Mouse (Mus musculus) lung, postnatal 0 days (tissue): ENCODE measurements around the gene Ccdc158. TPM values are rescaled to one million over a fixed set of nuclear protein-coding genes. Genes with fewer than 3 reads are reported as not detected.

Experiments
- ATAC-seq: fragments of 200-750 bp; cut with Nextera tagmentation; 2 replicates; pipeline ENCODE4 v1.8.0; 2017; ENCODE audit warnings: moderate library complexity
- DNase-seq: peaks from one replicate; pipeline ENCODE4 v3.0.0-alpha.2; 2016; ENCODE audit warnings: low spot score
- H3K27ac ChIP-seq: fragments of 300-500 bp; sonication (generic); 2 replicates; pipeline ENCODE4 v1.5.1; 2014; ENCODE audit warnings: antibody characterized with exemption, mild to moderate bottlenecking, low read length, mixed read lengths
- H3K27me3 ChIP-seq: fragments of 300-500 bp; sonication (generic); replicated peaks from 2 replicates; pipeline ENCODE4 v1.6.1; 2014; ENCODE audit warnings: low read length, mixed read lengths; ENCODE audit not compliant: insufficient read depth
- H3K36me3 ChIP-seq: fragments of 300-500 bp; sonication (generic); 2 replicates; pipeline ENCODE4 v1.6.1; 2014; ENCODE audit warnings: low read length, mixed read lengths; ENCODE audit not compliant: insufficient read depth
- H3K4me1 ChIP-seq: fragments of 300-500 bp; sonication (generic); 2 replicates; pipeline ENCODE4 v1.6.1; 2014; ENCODE audit warnings: antibody characterized with exemption, low read depth, low read length, mixed read lengths; ENCODE audit not compliant: insufficient read depth
- H3K4me2 ChIP-seq: fragments of 300-500 bp; sonication (generic); replicated peaks from 2 replicates; pipeline ENCODE4 v1.6.1; 2014; ENCODE audit warnings: low read depth, mild to moderate bottlenecking, low read length, moderate library complexity, mixed read lengths
- H3K4me3 ChIP-seq: fragments of 300-500 bp; sonication (generic); 2 replicates; pipeline ENCODE4 v1.5.1; 2014; ENCODE audit warnings: low read depth, low read length
- H3K9ac ChIP-seq: fragments of 300-500 bp; sonication (generic); replicated peaks from 2 replicates; pipeline ENCODE4 v1.6.1; 2014; ENCODE audit warnings: low read depth, mild to moderate bottlenecking
- H3K9me3 ChIP-seq: fragments of 300-500 bp; sonication (generic); 2 replicates; pipeline ENCODE4 v1.6.1; 2016; ENCODE audit warnings: low read length, mixed read lengths
- CTCF ChIP-seq: IDR thresholded peaks from 2 replicates; pipeline ENCODE4 v1.5.1; 2016; ENCODE audit warnings: antibody characterized with exemption, mild to moderate bottlenecking
- EP300 ChIP-seq: IDR thresholded peaks from 2 replicates; pipeline ENCODE4 v1.6.1; 2016; ENCODE audit warnings: antibody characterized with exemption, mild to moderate bottlenecking, control low read depth
- WGBS: fragments of 180-500 bp; shearing (Covaris S2); extraction: QIAGEN DNeasy Blood & Tissue Kit; methylation state at CpG from one replicate; pipeline ENCODE4 v1.1.7; 2014; 5-methylcytosine and 5-hydroxymethylcytosine counted together
- polyA plus RNA-seq: library from polyadenylated mRNA; unstranded; fragments of >200 nt; fragmentation: Nextera tagmentation; extraction: Ambion mirVana; gene quantifications from 2 replicates; pipeline ENCODE4 v1.2.1, GENCODE M21; 2015

Ccdc158 gene
- polyA plus RNA-seq: 1.1 and 1.6 TPM in 2 replicates

DNA sequence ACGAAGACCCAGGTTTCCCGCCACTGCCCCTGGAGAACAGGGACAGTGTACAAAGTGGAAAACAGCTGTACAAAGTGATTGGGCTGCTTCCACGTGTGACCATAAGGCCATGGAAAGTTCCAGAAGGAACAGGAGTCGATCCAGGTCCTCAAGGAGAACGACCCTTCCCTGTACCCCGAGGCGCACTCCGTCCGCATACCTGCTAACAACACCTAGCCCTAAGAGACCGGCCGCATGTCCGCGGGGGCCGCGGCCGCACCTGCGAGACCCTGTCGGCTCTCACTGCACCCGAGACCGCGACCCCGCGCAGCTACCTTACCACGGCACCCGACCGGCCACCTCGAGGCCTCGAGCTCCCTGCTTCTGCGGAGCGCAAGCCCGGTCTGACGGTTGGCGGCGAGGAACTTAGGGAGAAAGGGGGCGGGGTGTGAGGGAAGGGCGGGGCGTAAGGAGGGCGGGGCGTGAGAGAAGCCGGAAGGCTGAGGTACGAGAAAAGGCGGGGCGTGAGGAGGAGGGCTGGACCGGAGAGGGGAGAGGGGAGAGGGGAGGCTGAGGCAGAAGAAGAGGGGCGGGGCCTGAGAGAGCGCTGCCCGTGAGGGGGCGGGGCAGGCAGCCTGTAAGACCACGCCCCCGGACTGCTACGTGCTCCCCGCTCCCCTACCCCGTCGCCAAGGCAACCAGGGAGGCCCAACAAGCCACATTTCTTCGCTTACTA is at the start of gene Ccdc158:
Gene Ccdc158, minus strand, starts transcription at position 413 of the 715 bp plus-strand sequence.
- Histone ChIP-seq H3K4me1 (peaks cover 10% of the 10 kb centered on the region; the same call in 1 of the 2 replicates), H3K27me3 (no peaks in the 10 kb centered on the region), H3K36me3 (no peaks in the 10 kb centered on the region), H3K27ac (peak within 1 kb of the TSS; percentile 20; the same call in 1 of the 2 replicates), H3K4me2 (peak within 1 kb of the TSS; percentile 64), H3K4me3 (peak within 1 kb of the TSS; percentile 31), H3K9ac (no peak within 1 kb of the TSS), H3K9me3 (no peaks in the 10 kb centered on the region)
- WGBS: 15% methylated on average over 43 of the region's 55 CpGs
- ATAC-seq (peak; percentile 88), DNase-seq (peak; percentile 97)
- no peak for TF ChIP-seq CTCF
- TF ChIP-seq EP300: no peak

DNA sequence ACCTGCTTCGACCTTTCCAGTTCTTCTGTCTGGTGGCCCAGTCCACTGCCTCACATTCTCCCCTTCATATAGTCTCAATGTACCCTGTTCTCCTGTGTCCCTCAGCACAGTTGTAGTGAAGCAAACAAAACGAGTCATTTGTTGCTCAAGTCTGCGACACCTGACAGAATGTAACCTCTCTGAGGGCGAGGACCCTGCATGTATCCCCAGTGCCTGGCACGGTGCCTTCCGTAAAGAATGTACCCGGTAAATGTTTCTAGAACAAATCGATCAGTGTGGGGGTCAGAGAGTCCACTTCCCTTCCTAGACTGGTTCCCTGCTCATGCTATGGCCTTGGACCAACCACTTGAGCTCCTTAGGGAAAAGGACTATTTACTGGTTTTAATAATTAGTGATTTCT is 46.5 kb upstream of the Ccdc158 start:
- no peak overlapping the region for H3K4me2 ChIP-seq
- H3K27me3 ChIP-seq: no peaks in the 10 kb centered on the region
- no peak for ATAC-seq
- TF ChIP-seq CTCF (no peak), EP300 (no peak)
- no peak overlapping the region for H3K27ac ChIP-seq
- no peaks in the 10 kb centered on the region; the same call in 1 of the 2 replicates for H3K4me1 ChIP-seq
- no peak overlapping the region for H3K4me3 ChIP-seq
- H3K9me3 ChIP-seq: no peaks in the 10 kb centered on the region
- 87% methylated on average over 8 of the region's 8 CpGs for WGBS
- DNase-seq: no peak
- H3K9ac ChIP-seq: no peak overlapping the region
- no peaks in the 10 kb centered on the region for H3K36me3 ChIP-seq

DNA sequence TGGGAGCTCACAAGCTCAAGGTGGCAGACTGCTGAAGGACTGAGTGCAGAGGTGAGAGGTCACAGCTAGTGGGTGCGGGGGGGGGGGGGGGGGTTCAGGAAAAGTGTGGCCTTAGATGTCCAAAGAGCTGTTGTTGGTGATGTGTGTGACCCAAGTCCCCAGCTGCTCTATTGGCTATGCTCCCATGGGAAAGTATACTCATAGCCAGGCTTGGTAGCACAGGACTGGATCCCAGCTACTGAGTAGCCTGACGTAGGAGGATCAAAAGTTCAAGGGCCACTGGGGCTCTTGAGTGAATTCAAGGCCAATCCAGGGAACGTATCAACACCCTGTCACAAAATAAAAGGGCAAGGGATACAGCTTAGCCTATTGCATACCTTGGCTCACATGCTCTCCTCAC is 43.8 kb upstream of the Ccdc158 start:
- 51% methylated on average over 3 of the region's 3 CpGs for WGBS
- H3K9me3 ChIP-seq: no peaks in the 10 kb centered on the region
- no peak overlapping the region for H3K4me3 ChIP-seq
- peak overlapping the region; percentile 54; the same call in 1 of the 2 replicates for H3K27ac ChIP-seq
- ATAC-seq (peak; percentile 87), DNase-seq (peak; percentile 75)
- H3K27me3 ChIP-seq: no peaks in the 10 kb centered on the region
- no peaks in the 10 kb centered on the region for H3K36me3 ChIP-seq
- TF ChIP-seq EP300: no peak; the same call in 1 of the 2 replicates
- TF ChIP-seq CTCF: no peak
- H3K9ac ChIP-seq: no peak overlapping the region
- H3K4me2 ChIP-seq: no peak overlapping the region
- no peaks in the 10 kb centered on the region; the same call in 1 of the 2 replicates for H3K4me1 ChIP-seq

DNA sequence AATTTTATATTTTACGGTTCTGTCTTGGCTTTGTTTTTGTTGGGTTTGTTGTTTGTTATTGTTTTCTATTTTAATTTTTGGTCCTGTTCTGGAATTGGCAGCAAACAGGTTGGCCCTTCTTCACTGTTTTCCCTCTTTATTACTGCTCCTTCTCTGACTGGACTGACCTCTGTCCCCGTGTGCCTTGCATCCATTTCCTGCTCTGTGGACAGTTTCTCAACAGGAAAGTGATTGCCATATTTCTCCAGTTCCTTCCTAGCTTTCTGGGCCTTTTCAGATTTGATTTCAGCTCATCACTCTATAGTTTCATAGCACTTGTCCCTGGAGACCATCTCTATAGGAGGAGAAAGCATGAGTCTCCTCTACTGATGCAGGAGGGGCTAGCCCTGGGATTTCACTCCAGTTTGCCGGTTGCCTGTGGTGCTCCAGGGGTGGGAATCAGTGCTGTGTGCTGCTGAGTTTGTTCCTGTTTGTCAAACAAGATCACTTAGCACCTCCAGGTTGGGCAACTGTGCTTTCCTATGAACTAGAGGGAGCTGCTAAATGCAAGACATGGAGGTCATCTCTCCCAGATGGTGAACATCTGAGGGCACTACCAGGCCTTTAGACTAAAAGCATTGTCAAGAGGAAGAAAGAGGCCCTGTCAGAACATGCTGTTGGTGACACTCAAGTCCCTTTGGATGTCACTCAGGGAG is 42.7 kb upstream of the Ccdc158 start:
- H3K27ac ChIP-seq: peak overlapping the region; percentile 74
- peak; percentile 63 for ATAC-seq
- TF ChIP-seq CTCF (no peak), EP300 (peak; percentile 27)
- H3K4me1 ChIP-seq: no peaks in the 10 kb centered on the region; the same call in 1 of the 2 replicates
- no peaks in the 10 kb centered on the region for H3K9me3 ChIP-seq
- no peak overlapping the region for H3K9ac ChIP-seq
- WGBS: 37% methylated on average over 3 of the region's 3 CpGs
- peak; percentile 76 for DNase-seq
- no peaks in the 10 kb centered on the region for H3K27me3 ChIP-seq
- H3K4me3 ChIP-seq: no peak overlapping the region
- H3K36me3 ChIP-seq: no peaks in the 10 kb centered on the region
- H3K4me2 ChIP-seq: no peak overlapping the region

DNA sequence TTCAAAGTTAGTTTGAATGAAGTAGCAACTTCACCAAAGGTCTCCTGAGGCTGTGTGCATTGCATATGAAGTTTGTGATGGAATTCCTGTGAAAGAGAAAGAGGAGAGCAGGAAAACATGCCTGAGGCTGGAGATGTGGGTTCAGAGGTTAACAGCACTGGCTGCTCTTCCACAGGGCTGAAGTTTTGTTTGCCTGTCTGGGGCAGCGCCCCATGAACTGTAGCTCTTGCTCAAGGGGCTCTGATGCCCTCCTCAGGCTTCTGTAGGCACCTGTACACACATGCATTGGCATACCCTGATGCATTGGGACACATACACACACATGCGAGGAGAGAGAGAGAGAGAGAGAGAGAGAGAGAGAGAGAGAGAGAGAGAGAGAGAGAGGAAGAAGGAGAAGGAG is 40.8 kb upstream of the Ccdc158 start:
- WGBS: 79% methylated on average over 2 of the region's 2 CpGs
- Histone ChIP-seq H3K9ac (no peak overlapping the region), H3K4me1 (peaks cover 8% of the 10 kb centered on the region; the same call in 1 of the 2 replicates), H3K4me3 (no peak overlapping the region), H3K27ac (no peak overlapping the region), H3K4me2 (no peak overlapping the region), H3K27me3 (no peaks in the 10 kb centered on the region), H3K36me3 (no peaks in the 10 kb centered on the region), H3K9me3 (no peaks in the 10 kb centered on the region)
- no peak for ATAC-seq
- TF ChIP-seq CTCF (no peak), EP300 (no peak)
- no peak for DNase-seq

DNA sequence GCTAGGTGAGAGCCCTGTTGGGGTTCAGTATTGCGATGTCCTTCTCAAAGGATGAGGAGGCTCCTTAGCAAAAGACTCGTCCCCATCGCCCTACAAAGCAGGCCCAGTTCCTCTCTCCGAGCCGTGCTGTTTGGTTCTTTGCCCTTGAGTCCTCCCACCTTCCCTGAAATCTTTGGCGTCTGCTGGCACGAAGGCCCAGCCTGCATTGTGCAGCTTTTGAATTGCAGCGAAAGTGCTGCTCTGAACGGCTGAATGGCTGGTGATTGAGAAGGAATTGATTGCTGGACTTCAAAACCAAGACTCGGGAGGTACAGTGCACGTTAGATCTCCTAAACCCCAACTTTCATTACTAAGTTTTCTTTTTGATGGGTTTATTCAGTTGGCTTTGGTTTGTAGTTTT is 40.2 kb upstream of the Ccdc158 start:
- DNase-seq: no peak
- no peak for ATAC-seq
- no peak overlapping the region for H3K9ac ChIP-seq
- H3K4me2 ChIP-seq: no peak overlapping the region
- no peak overlapping the region for H3K4me3 ChIP-seq
- 66% methylated on average over 11 of the region's 11 CpGs for WGBS
- H3K9me3 ChIP-seq: no peaks in the 10 kb centered on the region
- no peaks in the 10 kb centered on the region for H3K36me3 ChIP-seq
- TF ChIP-seq EP300: no peak
- TF ChIP-seq CTCF: no peak
- H3K27ac ChIP-seq: no peak overlapping the region
- H3K27me3 ChIP-seq: no peaks in the 10 kb centered on the region
- H3K4me1 ChIP-seq: peaks cover 8% of the 10 kb centered on the region; the same call in 1 of the 2 replicates
